Mouse (Mus musculus) limb, embryonic 11.5 days (tissue): ENCODE results near the gene Traf4. TPM values are rescaled to one million over a fixed set of nuclear protein-coding genes. Genes with fewer than 3 reads are reported as not detected.

Experiments
- ATAC-seq: fragments of 200-750 bp; cut with Nextera tagmentation; 2 replicates; pipeline ENCODE4 v1.8.0; 2017; ENCODE audit warnings: low read depth; ENCODE audit not compliant: insufficient number of reproducible peaks, low FRiP score, low TSS enrichment
- DNase-seq: peaks from one replicate; pipeline ENCODE4 v3.0.0-alpha.2; 2015; ENCODE audit warnings: low spot score
- H3K27ac ChIP-seq: fragments of 300-500 bp; sonication (generic); replicated peaks from 2 replicates; pipeline ENCODE4 v1.5.1; 2014; ENCODE audit warnings: low read depth, mild to moderate bottlenecking, low read length
- H3K27me3 ChIP-seq: fragments of 300-500 bp; sonication (generic); 2 replicates; pipeline ENCODE4 v1.6.1; 2014; ENCODE audit warnings: mild to moderate bottlenecking, low read length, mixed read lengths; ENCODE audit not compliant: control insufficient read depth, insufficient read depth
- H3K36me3 ChIP-seq: fragments of 300-500 bp; sonication (generic); 2 replicates; pipeline ENCODE4 v1.6.1; 2014; ENCODE audit warnings: mild to moderate bottlenecking, low read length, moderate library complexity, mixed read lengths; ENCODE audit not compliant: control insufficient read depth, insufficient read depth
- H3K4me1 ChIP-seq: fragments of 300-500 bp; sonication (generic); 2 replicates; pipeline ENCODE4 v1.6.1; 2014; ENCODE audit warnings: low read length, mixed read lengths; ENCODE audit not compliant: control insufficient read depth, insufficient read depth
- H3K4me2 ChIP-seq: fragments of 300-500 bp; sonication (generic); 2 replicates; pipeline ENCODE4 v1.6.1; 2014; ENCODE audit warnings: low read depth, mild to moderate bottlenecking, moderate library complexity; ENCODE audit not compliant: severe bottlenecking
- H3K4me3 ChIP-seq: fragments of 300-500 bp; sonication (generic); 2 replicates; pipeline ENCODE4 v1.5.1; 2014; ENCODE audit warnings: low read depth, low read length
- H3K9ac ChIP-seq: fragments of 300-500 bp; sonication (generic); 2 replicates; pipeline ENCODE4 v1.6.1; 2014; ENCODE audit warnings: mild to moderate bottlenecking, low read length
- H3K9me3 ChIP-seq: fragments of 300-500 bp; sonication (generic); 2 replicates; pipeline ENCODE4 v1.6.1; 2016; ENCODE audit warnings: low read length; ENCODE audit not compliant: control insufficient read depth
- WGBS: fragments of 180-500 bp; shearing (Covaris S2); extraction: QIAGEN DNeasy Blood & Tissue Kit; methylation state at CpG from one replicate; pipeline ENCODE4 v1.1.7; 2014; 5-methylcytosine and 5-hydroxymethylcytosine counted together
- polyA plus RNA-seq: library from polyadenylated mRNA; unstranded; fragments of >200 nt; fragmentation: Nextera tagmentation; extraction: Ambion mirVana; gene quantifications from 2 replicates; pipeline ENCODE4 v1.2.1, GENCODE M21; 2014

Traf4 gene
- polyA plus RNA-seq, 1 experiment from 2014 or later: 92.6 TPM

DNA sequence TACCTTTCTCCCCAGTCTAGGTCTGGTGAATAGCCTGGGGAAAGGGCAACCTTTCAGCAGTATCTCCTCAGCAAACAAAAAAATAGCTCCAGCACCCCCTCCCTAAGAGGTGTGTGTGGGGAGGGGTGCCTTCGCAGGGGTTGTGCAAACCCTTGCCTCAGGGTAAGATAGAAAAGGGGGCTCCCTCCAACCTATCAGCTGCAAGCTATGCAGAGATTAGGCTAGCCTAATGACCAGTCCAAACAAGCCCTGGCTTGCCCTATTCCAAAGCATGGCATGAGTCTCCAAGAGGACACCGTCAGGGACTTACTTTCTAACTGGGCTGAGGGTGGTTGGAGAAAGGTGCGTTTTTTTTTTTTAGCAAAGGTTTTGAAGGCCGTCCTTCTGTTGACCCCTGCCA, 772 bp upstream of the Traf4 start:
- Histone ChIP-seq H3K4me1 (peaks cover 23% of the 10 kb centered on the region), H3K9me3 (no peaks in the 10 kb centered on the region), H3K27me3 (no peaks in the 10 kb centered on the region), H3K9ac (peak overlapping the region; percentile 68; the same call in 1 of the 2 replicates), H3K36me3 (peaks cover 9% of the 10 kb centered on the region), H3K27ac (peak overlapping the region; percentile 99; the same call in 1 of the 2 replicates), H3K4me2 (peak overlapping the region; percentile 61), H3K4me3 (peak overlapping the region; percentile 99)
- ATAC-seq (no peak), DNase-seq (no peak)
- 43% methylated on average over 4 of the region's 4 CpGs for WGBS

DNA sequence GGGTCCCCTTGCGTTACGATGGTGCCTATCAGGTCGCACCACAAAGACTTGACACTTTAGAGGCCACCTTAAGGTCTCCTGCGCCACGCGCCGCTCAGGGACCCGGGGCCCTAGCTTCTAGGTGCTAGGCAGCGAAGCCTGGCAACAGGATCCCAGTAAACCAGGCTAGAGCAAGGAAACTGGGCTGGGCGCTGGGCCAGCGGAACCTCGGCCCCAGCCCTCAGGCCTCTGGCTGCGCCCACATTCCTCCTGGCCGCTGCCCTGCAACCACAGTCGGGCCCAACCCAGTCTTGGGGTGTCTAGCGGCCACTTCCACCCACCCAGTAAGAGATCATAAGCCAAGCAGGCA, 346 bp upstream of the Traf4 start:
- Histone ChIP-seq H3K36me3 (peaks cover 12% of the 10 kb centered on the region), H3K27me3 (no peaks in the 10 kb centered on the region), H3K4me1 (peaks cover 23% of the 10 kb centered on the region), H3K27ac (peak overlapping the region; percentile 99), H3K4me2 (peak overlapping the region; percentile 61), H3K9me3 (no peaks in the 10 kb centered on the region), H3K9ac (peak overlapping the region; percentile 68), H3K4me3 (peak overlapping the region; percentile 99)
- DNase-seq (no peak), ATAC-seq (no peak)
- WGBS: 4% methylated on average over 16 of the region's 16 CpGs

DNA sequence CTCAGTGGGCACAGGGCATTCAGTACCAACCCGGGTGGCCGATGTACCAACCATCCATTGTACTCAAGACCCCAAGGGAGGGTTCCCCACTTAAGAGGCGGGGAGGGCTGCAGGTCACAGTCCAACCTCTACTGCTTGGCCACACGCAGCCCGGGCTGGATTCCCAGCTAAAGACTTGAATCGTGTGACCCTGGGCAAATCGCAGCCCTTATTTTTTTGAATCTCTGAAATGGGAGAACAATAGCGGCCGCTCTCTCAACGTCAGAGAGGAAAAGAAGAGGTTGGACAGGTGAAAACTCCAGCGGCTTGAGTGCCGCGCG, 825 bp downstream of the Traf4 start:
- H3K9ac ChIP-seq: peak overlapping the region; percentile 98
- ATAC-seq (no peak), DNase-seq (no peak)
- peaks cover 23% of the 10 kb centered on the region for H3K4me1 ChIP-seq
- peak overlapping the region; percentile 99 for H3K4me3 ChIP-seq
- no peaks in the 10 kb centered on the region for H3K27me3 ChIP-seq
- peaks cover 22% of the 10 kb centered on the region for H3K36me3 ChIP-seq
- under 1% methylated on average over 14 of the region's 14 CpGs for WGBS
- H3K4me2 ChIP-seq: peak overlapping the region; percentile 61
- no peaks in the 10 kb centered on the region for H3K9me3 ChIP-seq
- peak overlapping the region; percentile 99 for H3K27ac ChIP-seq

DNA sequence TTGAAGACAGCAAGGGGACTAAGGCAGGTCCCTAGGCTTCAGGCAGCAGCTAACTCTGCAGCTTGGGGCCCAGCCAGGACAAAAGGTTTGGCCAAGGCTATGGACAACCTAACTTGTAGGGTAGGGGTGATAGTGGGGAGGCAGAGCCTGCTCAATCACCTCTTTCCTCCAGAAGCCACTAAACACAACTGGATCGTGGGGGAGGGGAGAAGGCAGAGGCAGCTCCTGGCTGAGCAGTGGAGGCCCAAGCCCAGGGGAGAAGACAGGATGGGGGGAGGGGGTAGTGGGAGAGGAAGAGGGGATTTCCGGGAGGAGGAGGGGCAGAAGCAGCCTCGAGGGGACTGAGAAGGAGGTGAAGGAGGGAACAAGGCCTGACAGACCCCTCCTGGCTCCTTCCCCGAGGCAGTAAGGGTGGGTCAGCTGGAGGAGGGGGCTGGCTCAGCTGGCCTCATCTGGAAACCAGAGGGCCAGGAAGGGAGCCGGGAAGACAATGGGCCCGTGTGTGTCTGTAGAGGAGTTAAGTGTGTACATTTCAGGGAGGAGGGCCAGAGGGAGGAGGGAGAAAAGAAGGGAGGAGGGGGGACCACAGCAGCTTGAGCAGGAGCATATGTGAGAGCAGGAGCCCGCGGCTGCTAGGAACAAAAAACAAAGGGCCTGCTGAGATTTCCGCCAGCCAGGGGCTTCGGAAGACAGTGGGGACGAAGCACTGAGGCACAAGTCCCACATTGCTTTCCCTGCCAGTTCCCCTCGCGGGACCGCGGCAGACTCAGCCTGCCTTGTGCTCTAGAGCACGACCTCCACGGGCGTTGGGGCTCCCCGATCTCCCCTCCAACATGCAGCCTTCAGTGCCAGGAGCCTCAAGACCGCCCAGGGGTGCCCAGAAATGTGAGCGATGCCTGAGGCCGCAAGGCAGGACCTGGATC, 1.4 kb downstream of the Traf4 start:
- H3K4me1 ChIP-seq: peaks cover 23% of the 10 kb centered on the region
- peaks cover 22% of the 10 kb centered on the region for H3K36me3 ChIP-seq
- no peaks in the 10 kb centered on the region for H3K9me3 ChIP-seq
- WGBS: under 1% methylated on average over 22 of the region's 22 CpGs
- no peaks in the 10 kb centered on the region for H3K27me3 ChIP-seq
- peak overlapping the region; percentile 99 for H3K4me3 ChIP-seq
- ATAC-seq (peak; percentile 70), DNase-seq (peak; percentile 88)
- H3K9ac ChIP-seq: peak overlapping the region; percentile 98
- peak overlapping the region; percentile 61 for H3K4me2 ChIP-seq
- H3K27ac ChIP-seq: peak overlapping the region; percentile 99

DNA sequence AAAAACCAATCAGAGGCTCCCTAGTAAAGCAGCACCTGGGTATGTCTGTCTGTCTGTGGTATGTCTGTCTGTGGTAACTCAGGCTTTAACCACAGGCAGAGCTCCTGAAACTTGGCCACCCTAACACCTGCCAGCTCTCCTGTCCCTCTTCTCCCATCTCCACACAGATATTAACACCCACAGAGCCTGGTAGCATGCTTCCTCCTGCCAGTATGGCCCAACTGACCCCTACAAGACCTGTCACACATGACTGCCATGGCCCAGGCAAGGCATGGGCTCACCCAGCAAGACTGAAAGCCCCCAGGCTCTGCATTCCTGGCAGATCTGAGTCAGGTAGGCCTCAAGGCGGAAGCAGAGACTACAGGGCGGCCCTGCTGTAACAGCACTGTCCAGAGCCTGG, 2.3 kb downstream of the Traf4 start:
- 67% methylated on average over 2 of the region's 2 CpGs for WGBS

DNA sequence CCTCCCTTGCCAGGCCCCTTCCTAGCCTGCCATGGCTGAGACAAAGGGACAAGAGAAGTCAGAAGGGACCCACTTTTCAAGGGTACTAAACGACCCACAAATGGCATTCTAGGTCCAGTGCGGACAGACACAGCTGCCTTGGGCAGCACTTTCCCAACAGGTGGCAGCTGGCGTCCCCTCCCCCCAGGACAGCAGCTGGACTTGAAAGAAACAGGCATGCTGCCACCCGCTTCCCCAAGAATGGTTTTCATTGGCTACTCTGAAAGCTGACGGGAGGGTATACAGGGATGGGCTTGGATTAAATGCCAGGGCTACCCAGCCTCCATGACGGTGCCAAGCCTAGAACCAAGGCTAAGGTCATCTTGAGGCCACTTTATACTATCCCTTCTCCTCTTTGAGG, 2.9 kb downstream of the Traf4 start:
- no peaks in the 10 kb centered on the region for H3K27me3 ChIP-seq
- H3K4me2 ChIP-seq: peak overlapping the region; percentile 61
- WGBS: 60% methylated on average over 6 of the region's 6 CpGs
- peak overlapping the region; percentile 99; the same call in 1 of the 2 replicates for H3K4me3 ChIP-seq
- no peak for DNase-seq
- peaks cover 22% of the 10 kb centered on the region for H3K36me3 ChIP-seq
- no peak for ATAC-seq
- H3K9ac ChIP-seq: no peak overlapping the region
- no peaks in the 10 kb centered on the region for H3K9me3 ChIP-seq
- H3K27ac ChIP-seq: peak overlapping the region; percentile 23; the same call in 1 of the 2 replicates
- H3K4me1 ChIP-seq: peaks cover 23% of the 10 kb centered on the region

More for the DNA sequence above, 2.3 kb downstream of the Traf4 start:
- Histone ChIP-seq H3K9ac (peak overlapping the region; percentile 49), H3K9me3 (no peaks in the 10 kb centered on the region), H3K4me1 (peaks cover 23% of the 10 kb centered on the region), H3K4me2 (peak overlapping the region; percentile 61), H3K36me3 (peaks cover 22% of the 10 kb centered on the region), H3K4me3 (peak overlapping the region; percentile 99), H3K27ac (peak overlapping the region; percentile 99), H3K27me3 (no peaks in the 10 kb centered on the region)
- no peak for DNase-seq
- ATAC-seq: no peak

DNA sequence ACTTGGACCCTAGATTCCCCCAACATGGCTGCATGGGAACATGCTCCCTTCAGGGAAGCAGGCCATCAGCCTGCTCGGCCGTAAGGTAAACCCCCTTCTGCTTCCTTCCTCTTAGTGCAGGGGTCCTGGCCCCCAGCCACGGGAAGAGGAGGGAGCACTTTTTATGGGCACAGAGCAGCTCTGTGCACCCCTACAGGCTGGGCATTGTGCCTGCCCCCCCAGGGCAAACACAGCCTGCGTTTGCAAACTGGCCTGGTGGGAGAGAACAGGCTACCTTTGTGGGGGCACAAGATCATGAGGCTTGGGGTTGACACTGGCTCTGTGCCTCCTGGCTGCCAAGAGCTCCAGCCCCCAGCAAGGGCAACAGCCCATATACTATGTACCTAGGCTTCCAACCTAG, 3.4 kb downstream of the Traf4 start:
- H3K4me2 ChIP-seq: no peak overlapping the region
- ATAC-seq (no peak), DNase-seq (no peak)
- no peak overlapping the region for H3K4me3 ChIP-seq
- 0 out of 2 replicates have a peak overlapping the region, but pooled peaks have one; percentile 18 for H3K9ac ChIP-seq
- H3K27ac ChIP-seq: peak overlapping the region; percentile 23; the same call in 1 of the 2 replicates
- H3K4me1 ChIP-seq: peaks cover 23% of the 10 kb centered on the region
- H3K27me3 ChIP-seq: no peaks in the 10 kb centered on the region
- H3K36me3 ChIP-seq: peaks cover 22% of the 10 kb centered on the region
- 68% methylated on average over 4 of the region's 4 CpGs for WGBS
- no peaks in the 10 kb centered on the region for H3K9me3 ChIP-seq

DNA sequence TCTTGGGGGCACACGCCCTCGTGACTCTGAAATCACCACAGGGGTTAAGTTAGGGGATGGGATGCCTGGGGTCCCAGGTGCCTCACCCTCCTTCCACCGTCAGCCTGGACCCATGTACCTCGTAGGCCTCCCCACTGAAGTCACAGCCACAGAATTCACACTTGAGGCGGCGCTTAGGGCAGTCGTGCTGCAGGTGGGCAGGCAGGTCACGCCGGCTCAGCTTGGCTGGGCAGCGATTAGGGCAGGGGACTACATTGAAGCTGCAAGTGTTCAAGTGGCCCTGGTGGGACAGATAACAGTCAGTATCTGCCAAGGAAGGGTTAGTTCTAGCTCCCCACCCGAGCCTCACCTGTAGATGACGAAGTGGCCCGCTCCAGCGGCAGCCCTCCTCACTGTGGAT, 4.2 kb downstream of the Traf4 start:
- WGBS: 89% methylated on average over 14 of the region's 14 CpGs
- Histone ChIP-seq H3K9me3 (no peaks in the 10 kb centered on the region), H3K4me3 (no peak overlapping the region), H3K9ac (no peak overlapping the region), H3K4me2 (no peak overlapping the region), H3K27me3 (no peaks in the 10 kb centered on the region), H3K4me1 (peaks cover 21% of the 10 kb centered on the region), H3K27ac (no peak overlapping the region), H3K36me3 (peaks cover 22% of the 10 kb centered on the region)
- DNase-seq (no peak), ATAC-seq (no peak)
